Mouse (Mus musculus) heart, postnatal 25 days (tissue): Measurements from ENCODE around the gene 1700016C15Rik. TPM values are rescaled to one million over a fixed set of nuclear protein-coding genes. Genes with fewer than 3 reads are reported as not detected.

Experiments used
- DNase-seq: peaks from one replicate; pipeline ENCODE4 v3.0.0; 2022; ENCODE audit warnings: low spot score
- intact Hi-C: fragments of 180-260 bp; cut with DNase I; formaldehyde crosslinking; loops from one replicate; pipeline ENCODE4 v1.15.1; 2025
- total RNA-seq, 2 experiments: library from RNA; stranded (reverse); gene quantifications; 2 replicates each; pipeline ENCODE4 v1.2.3; 2021

1700016C15Rik gene
- not detected for total RNA-seq

- DNase-seq = no peak
- intact Hi-C loops = no loop called here
Observed at GRCm38 (mm10) chr1:177729043-177730024, at the start of gene 1700016C15Rik. Gene 1700016C15Rik, plus strand, starts transcription at chr1:177729814.

DNA sequence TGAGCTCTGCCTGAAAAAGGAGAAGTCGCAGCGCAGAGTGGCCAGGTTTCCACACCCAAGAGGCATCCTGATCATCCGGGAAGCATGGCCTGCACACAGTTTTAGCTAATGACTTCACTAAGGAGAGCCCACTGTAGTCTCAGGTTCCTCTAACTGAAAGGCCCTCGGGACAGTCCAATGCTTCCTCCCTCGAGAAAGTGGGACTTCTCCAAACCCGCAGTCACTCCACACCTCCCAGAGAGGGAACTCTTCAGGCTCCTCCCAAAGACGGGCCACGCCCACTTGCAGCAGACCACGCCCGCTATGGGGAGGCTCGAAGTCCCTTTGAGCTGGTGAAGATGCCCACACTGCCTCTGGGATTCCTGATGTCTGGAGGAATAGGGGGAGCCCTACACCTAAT is 48.4 kb upstream of the 1700016C15Rik start:
- DNase-seq = no peak
- intact Hi-C loops = loop anchor here (5.0 to 10.0 kb wide), 3 partner anchors 39 to 806 kb away; no protein-coding TSS in a partner anchor

DNA sequence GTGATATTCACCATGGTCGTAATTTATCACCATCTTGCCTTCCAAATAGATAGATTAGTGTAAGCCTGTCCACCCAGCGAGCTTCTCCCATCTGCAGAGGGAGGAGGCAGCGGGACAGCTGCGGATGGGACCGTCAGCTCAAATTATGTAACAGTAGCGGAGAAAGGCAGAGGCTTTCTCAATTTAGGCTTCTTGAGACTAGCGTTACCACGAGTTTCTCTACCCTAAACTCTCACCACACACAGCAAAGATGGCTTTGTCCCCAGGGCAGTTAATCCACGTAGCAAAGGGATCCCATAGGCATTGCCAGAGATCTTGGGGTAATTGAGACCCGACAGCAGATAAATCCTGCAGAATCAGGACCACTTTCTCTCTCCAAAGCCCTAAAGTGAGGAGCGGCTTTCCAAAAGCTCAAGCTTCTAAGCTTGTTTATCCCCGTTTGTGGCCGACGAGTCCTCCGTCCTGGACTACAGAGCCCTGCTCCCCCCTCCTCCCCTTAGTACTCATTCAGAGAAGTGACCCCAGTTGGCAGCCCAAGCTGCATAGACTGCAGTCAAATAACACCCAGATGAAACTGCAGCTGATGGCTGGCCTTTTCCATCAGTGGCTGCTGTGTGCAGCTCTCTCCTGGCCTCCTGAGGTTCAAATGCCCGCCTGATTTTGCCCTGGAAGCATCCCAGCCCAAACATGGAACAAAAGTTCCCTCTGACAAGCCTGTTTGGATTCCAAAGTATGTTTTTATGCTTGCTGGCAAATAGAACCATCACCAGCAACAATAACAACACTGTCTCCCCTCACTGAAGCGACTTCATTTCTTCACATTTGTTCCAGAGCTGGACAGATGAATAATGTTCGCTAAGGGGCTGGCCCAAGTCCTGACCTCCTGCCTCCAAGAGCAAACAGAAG is 45.4 kb upstream of the 1700016C15Rik start:
- intact Hi-C loops = loop anchor here (5.0 to 10.0 kb wide), 3 partner anchors 42 to 809 kb away; no protein-coding TSS in a partner anchor
- no peak for DNase-seq

DNA sequence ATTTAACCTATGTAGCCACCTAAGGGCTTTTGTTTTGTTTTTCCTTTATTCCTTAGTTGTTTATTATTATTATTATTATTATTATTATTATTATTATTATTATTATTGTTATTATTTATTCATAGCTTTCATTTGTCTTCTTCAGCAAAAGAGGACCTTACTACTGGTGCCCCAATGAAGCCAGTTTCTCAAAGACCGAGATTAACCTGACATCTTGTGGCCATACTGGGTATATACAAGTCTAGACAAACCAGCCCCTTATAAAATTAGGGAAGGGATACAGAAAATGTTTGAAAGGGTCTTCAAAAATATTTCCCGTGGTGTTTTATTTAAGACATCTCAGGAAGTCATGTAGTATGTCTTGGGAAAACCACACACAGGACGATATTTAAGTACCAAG is 44.7 kb upstream of the 1700016C15Rik start:
- DNase-seq = no peak

DNA sequence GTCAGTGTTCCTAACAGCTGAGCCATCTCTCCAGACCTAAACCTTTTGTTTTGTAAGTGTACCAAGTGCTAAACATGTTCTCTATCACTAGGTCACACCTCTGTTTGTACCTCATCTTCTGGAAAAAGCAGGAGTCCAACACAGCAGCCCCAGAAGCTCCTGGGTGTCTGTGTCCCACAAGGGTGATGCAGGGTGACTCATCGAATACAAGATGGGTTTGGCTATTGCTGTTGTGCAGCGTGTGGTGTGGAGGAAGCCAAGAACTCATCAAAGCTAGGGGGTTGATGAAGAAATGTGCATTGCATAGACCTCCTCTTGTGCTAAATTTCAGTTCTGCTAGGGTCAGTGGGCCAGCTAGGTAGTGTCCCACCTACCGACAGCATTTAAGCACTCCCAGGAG is 43.5 kb upstream of the 1700016C15Rik start:
- intact Hi-C loops = loop anchor here (10.0 kb wide), 1 partner anchor 811 kb away; no protein-coding TSS in a partner anchor
- DNase-seq = no peak

More for the DNA sequence above, 44.7 kb upstream of the 1700016C15Rik start:
- intact Hi-C loops = loop anchor here (1.0 to 10.0 kb wide), 4 partner anchors 43 to 810 kb away; no protein-coding TSS in a partner anchor

GRCm38 (mm10) chr1:177686982-177687381 is 42.6 kb upstream of the 1700016C15Rik start:
- intact Hi-C loops = loop anchor here (10.0 kb wide), 1 partner anchor 812 kb away; no protein-coding TSS in a partner anchor
- DNase-seq = no peak

- intact Hi-C loops = no loop called here
- DNase-seq = no peak
Observed at GRCm38 (mm10) chr1:177692491-177692890, 37.1 kb upstream of the 1700016C15Rik start.

DNA sequence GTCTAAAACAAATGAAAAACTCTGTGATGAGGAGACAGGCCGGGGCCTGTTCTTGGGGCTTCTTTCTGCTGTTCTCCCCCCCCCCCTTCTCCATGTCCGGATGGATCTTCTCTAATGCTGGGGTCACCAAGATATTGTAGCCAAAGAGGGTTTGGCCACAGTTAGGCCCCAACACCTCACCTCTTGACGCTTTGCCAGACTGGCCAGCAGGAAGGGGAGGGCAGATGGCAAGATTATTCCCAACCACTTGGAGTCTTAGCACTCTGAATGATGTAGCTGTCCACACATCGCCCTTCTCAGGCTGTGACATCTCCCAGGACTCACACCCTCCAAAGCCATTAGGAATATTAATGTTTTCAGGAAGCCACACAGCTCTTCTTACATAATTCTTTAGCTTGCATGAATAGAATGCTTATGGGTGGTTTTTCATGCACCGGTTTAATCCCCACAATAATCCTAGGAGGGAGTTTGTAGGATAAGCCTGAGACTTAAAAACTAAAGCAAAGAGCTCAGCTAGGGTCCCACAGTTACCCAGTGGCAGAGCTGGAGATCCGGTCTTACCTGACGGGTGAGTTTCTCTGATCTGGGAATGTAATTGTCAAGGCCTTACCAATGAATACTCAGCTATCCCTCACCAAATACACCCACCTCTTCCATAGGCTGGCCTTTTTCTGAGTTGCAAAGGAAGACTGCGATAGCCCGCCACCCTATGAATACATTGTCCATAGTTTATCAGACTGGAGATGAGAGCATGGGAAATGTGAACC is 35.9 kb upstream of the 1700016C15Rik start:
- intact Hi-C loops = no loop called here
- DNase-seq = no peak

DNA sequence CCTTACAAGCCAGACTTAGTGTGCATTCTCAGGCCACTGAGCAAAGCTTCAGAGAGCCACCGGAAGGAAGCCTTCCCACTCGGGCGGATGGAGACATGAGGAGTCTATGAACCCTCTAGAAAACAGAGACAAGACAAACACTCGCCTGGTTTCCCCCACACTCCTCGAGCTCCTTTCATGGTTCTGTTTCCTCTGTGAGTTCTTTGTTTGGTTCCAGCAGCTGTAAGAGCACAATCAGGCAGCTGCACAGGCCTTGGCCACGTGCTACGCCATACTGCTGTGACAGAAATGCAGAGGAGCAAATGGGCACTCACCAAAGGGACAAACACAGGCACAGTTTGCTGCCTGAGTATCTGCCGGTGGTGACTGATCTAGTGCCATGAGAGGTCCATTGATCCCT is 29.1 kb upstream of the 1700016C15Rik start:
- intact Hi-C loops = loop anchor here (5.0 kb wide), 2 partner anchors 508 to 823 kb away; no protein-coding TSS in a partner anchor

GRCm38 (mm10) chr1:177702481-177703146 is 27.0 kb upstream of the 1700016C15Rik start:
- peak; percentile 61 for DNase-seq
- intact Hi-C loops = loop anchor here (1.0 to 5.0 kb wide), 3 partner anchors 294 to 825 kb away; no protein-coding TSS in a partner anchor

More for the DNA sequence above, 29.1 kb upstream of the 1700016C15Rik start:
- DNase-seq = no peak

DNA sequence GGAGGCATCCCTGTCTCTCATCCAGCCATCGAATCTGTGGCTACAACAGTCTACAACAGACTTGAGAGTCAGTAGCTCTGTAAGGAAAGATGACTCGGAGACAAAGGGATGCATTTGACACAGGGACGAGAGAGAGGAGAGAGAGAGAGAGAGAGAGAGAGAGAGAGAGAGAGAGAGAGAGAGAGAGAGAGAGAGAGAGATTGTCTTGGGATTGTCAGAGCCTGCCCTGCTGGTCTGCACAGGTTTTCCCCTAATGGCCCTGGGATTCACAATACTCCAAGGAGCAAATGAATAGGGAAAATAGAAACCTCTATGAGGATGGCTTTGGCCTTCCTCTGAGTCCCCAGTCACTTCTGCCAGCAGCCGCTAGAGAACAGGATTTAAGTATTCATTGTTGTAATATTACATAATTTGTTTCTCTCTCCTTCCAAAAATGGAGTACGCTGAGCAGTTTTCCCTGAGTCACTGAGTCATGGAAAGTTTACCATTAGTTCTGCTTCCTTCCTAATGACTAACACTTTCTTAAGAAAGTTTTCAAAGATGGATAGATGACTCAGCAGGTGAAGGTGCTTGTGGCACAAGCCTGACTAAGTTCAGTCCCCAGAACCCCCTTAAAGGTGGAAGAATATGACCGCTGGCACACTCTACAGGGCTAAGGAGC is 26.3 kb upstream of the 1700016C15Rik start:
- no peak for DNase-seq
- intact Hi-C loops = loop anchor here (5.0 kb wide), 2 partner anchors 511 to 826 kb away; no protein-coding TSS in a partner anchor

- intact Hi-C loops = no loop called here
Observed at GRCm38 (mm10) chr1:177705204-177705603, 24.4 kb upstream of the 1700016C15Rik start.

DNA sequence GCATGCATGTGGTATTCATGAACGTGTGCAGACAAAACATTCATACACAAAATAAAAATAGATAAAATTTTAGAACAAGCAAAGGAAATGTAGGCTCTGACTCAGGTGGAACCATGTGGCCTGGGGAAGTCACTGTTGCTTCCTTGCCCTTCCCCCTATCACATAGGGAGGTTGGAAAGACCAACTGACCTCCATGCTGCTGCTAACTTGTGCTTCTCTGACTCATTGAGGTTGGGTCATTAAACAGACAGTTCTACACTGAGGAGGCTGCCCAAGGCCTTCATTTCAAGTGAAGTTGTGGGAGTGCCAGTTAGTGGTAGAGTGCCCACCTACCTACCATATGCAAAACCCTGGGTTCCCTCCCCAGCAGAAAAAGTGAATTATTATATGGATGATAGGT is 22.0 kb upstream of the 1700016C15Rik start:
- DNase-seq = no peak
- intact Hi-C loops = no loop called here

More at GRCm38 (mm10) chr1:177705204-177705603, 24.4 kb upstream of the 1700016C15Rik start:
- no peak for DNase-seq

DNA sequence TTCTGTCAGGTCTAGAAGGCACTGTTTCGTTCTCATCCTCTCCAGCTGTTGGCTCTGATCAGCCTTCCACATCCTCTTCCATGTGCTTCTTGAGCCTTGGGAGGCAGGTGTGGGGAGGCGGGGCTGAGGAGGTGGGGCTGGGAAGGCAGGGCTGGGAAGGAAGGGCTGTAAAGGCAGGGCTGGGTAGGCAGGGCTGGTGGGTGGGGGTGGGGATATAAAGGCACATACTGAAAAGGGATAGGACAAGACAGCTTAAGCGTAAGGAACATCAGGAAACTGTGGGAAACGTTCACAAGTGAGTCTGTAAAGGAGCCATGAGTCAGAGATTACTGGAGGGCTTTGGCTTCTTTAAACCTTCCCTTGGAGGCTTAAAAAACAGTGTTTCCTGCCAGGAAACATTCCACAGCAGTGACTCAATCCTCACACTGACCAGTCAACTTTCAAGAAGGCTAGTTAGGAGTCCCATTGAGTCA is 21.0 kb upstream of the 1700016C15Rik start:
- DNase-seq = peak; percentile 42
- intact Hi-C loops = no loop called here

DNA sequence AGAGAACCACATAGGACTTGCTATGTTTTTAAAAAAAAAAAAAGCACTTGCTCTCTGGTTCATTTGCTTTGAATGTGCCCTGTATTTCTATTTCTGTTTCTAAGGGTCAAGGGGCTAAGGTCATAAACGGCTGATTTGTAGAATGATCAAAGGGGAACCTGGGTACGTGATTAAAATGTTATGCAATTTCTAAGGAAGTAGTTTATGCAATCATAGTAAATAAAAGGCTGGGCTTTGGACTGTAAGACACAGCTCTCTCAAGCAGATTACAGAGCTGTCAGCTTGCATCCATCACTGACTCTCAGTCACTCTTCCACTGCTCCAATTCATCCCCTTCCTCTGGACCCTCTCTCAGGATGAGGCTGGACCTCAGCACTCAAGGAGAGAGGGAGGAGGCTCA is 18.6 kb upstream of the 1700016C15Rik start:
- intact Hi-C loops = no loop called here

GRCm38 (mm10) chr1:177711418-177711817 is 18.2 kb upstream of the 1700016C15Rik start:
- intact Hi-C loops = no loop called here
- no peak for DNase-seq

More for the DNA sequence above, 18.6 kb upstream of the 1700016C15Rik start:
- no peak for DNase-seq

GRCm38 (mm10) chr1:177713635-177714396 is 15.8 kb upstream of the 1700016C15Rik start:
- intact Hi-C loops = no loop called here
- DNase-seq = no peak
